Mouse (Mus musculus) C2C12 (cell line): Measurements from ENCODE around the gene Pitpnm3.

Experiments
- CTCF ChIP-seq: IDR thresholded peaks from one replicate; pipeline ENCODE4 v1.5.1; 2011; ENCODE audit not compliant: control insufficient read depth, insufficient read depth, insufficient read length
- MYOD1 ChIP-seq: IDR thresholded peaks from one replicate; pipeline ENCODE4 v1.6.1; 2011; ENCODE audit warnings: low read depth; ENCODE audit not compliant: control insufficient read depth, insufficient read length

DNA sequence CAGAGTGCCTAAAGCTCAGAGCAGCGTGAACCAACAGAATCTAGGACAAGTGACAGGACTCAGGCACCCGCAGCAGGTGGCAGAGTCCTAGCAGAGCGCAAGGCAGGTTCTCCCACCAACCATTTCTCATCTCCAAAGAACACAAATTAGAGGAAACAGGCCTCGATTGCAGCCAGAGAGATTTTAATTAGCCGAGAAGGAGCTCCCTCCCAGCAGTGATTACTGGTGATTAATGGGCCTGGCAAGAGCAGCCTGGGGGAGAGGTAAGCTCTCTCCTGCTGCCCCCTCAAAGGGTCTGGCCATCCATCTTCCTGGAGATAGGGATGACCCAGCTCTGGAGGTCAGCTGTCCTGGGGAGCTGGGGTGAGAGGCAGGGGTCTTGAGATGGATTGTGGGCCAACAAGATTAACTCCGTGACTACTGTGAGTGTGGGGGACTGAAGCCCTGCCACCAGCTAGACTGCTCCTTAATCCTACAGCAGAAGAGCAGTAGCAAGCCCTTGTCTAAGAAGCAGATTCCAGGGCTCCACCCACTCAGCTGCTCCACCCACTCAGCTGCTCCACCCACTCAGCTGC, 63.2 kb downstream of the Pitpnm3 start:
- TF ChIP-seq CTCF (no peak), MYOD1 (no peak)
